14 mouse cellular contexts compared by ENCODE assay signal in the genomic region with DNA sequence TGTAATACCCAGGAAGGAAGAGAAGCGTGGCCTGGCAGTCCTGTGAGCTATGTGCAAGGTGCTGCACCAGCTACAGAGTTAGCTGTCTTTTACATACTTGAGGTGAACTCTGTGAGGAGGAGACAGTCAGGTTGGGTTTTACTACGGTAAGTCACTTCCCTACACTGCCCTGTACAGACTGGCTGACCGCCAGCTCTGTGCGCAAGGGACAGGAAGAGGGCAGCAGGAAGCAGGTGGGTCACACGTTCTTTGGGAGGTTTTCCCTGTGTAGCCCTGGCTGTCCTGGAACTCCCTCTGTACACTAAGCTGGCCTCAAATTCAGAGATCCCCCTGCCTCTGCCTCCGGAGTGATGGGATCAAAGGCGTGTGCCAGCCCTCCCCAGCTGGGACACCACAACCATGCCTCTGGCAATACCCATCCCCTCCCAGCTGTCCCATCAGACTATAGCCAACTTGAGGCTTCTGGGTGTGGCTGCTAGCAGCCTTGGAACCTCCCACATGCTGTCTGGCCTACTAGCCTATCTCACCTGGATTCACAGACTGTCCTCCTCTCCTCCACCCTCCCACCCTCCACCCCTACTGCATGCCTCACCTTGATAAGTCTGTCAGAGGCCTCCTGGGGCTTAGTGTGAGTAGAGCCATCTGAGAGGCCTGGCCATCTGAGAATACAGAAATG. TPM values are rescaled to one million over a fixed set of nuclear protein-coding genes. Genes with fewer than 3 reads are reported as not detected.
A peak's percentile ranks its signal among the peaks of the same experiment; 100 is the strongest.
DNase-seq lines count a peak whose midpoint lies in the region; ATAC-seq and TF ChIP-seq lines count a peak whose summit lies in the region.
"Had no signal": no experiment of that assay in that cellular context is flagged by ENCODE, and none has a peak within 500 bp of the region (broad histone marks: within the 10 kb centered on the region; RNA-seq: fewer than 3 reads in every experiment).

No protein-coding gene starts in this region.

- no peak overlapping the region for H3K9ac ChIP-seq in liver, embryonic 13.5 days
- H3K9ac ChIP-seq in stomach, postnatal 0 days (ENCODE audit: low read length) = no peak overlapping the region
- H3K9ac ChIP-seq: limb, embryonic 12.5 days; midbrain, embryonic 12.5 days had no signal

- H3K4me3 ChIP-seq in erythroblast, embryonic 14.5 days (replicated peaks) = peak overlapping the region; percentile 19
- H3K4me3 ChIP-seq in liver, embryonic 13.5 days (replicated peaks) = no peak overlapping the region
- no peak overlapping the region for H3K4me3 ChIP-seq in stomach, postnatal 0 days (ENCODE audit: low read depth, low read length)
- H3K4me3 ChIP-seq: left cerebral cortex, adult 2 months; limb, embryonic 12.5 days; midbrain, embryonic 12.5 days; myocyte had no signal

- no peak overlapping the region for H3K27ac ChIP-seq in liver, embryonic 13.5 days
- H3K27ac ChIP-seq in stomach, postnatal 0 days (replicated peaks) = no peak overlapping the region
- H3K27ac ChIP-seq: left cerebral cortex, adult 2 months; limb, embryonic 12.5 days; midbrain, embryonic 12.5 days had no signal

- H3K4me2 ChIP-seq in liver, embryonic 13.5 days = peak overlapping the region; percentile 7; the same call in 1 of the 2 replicates
- no peak overlapping the region for H3K4me2 ChIP-seq in stomach, postnatal 0 days (replicated peaks; ENCODE audit: low read depth)
- H3K4me2 ChIP-seq: limb, embryonic 12.5 days; midbrain, embryonic 12.5 days had no signal

- peaks cover 94% of the 10 kb centered on the region for H3K36me3 ChIP-seq in erythroblast, embryonic 14.5 days (ENCODE audit: control insufficient read depth)
- peaks cover 84% of the 10 kb centered on the region for H3K36me3 ChIP-seq in liver, embryonic 13.5 days
- peaks cover 40% of the 10 kb centered on the region for H3K36me3 ChIP-seq in stomach, postnatal 0 days (ENCODE audit: control insufficient read depth, insufficient read depth, low read length)

- no peaks in the 10 kb centered on the region for H3K9me3 ChIP-seq in erythroblast, embryonic 14.5 days (ENCODE audit: control insufficient read depth, low read length)
- no peaks in the 10 kb centered on the region for H3K9me3 ChIP-seq in liver, embryonic 13.5 days (replicated peaks)
- H3K9me3 ChIP-seq in stomach, postnatal 0 days (ENCODE audit: control insufficient read depth, low read length) = no peaks in the 10 kb centered on the region
- H3K9me3 ChIP-seq: limb, embryonic 12.5 days; midbrain, embryonic 12.5 days had no signal

- TF ChIP-seq CTCF in stomach, postnatal 0 days (IDR thresholded peaks at IDR 0.05; ENCODE audit: low read depth) = no peak

- peak; percentile 43 for DNase-seq in kidney, postnatal 10 days
- DNase-seq in kidney, adult 18-20 months = no peak
- DNase-seq in liver, embryonic 13.5 days = peak; percentile 22
- DNase-seq in stomach, postnatal 0 days (ENCODE audit: low spot score) = no peak
- DNase-seq in ovary, adult 18-20 months (ENCODE audit: low spot score) = no peak
- DNase-seq: cerebellum, adult 9-11 months; heart, adult 18-20 months had no signal

- no peak for ATAC-seq in erythroblast, adult 5-6 weeks (replicated peaks; ENCODE audit: low FRiP score, poor library complexity, severe bottlenecking)
- peak; percentile 91 for ATAC-seq in liver, embryonic 13.5 days (ENCODE audit: low read depth)
- peak; percentile 22; the same call in 1 of the 2 replicates for ATAC-seq in stomach, postnatal 0 days (ENCODE audit: low FRiP score, low TSS enrichment)
- no peak for ATAC-seq in inflammation-experienced regulatory T-cells, adult 6 months

- TF ChIP-seq EP300 in stomach, postnatal 0 days (optimal IDR thresholded peaks at IDR 0.05) = no peak

- peaks cover 48% of the 10 kb centered on the region for H3K4me1 ChIP-seq in erythroblast, embryonic 14.5 days (ENCODE audit: control insufficient read depth)
- H3K4me1 ChIP-seq in liver, embryonic 13.5 days (replicated peaks) = peaks cover 42% of the 10 kb centered on the region
- no peaks in the 10 kb centered on the region for H3K4me1 ChIP-seq in stomach, postnatal 0 days (replicated peaks; ENCODE audit: control insufficient read depth, insufficient read depth)
- H3K4me1 ChIP-seq: limb, embryonic 12.5 days; midbrain, embryonic 12.5 days had no signal

- no peaks in the 10 kb centered on the region for H3K27me3 ChIP-seq in erythroblast, embryonic 14.5 days (ENCODE audit: control insufficient read depth)
- no peaks in the 10 kb centered on the region for H3K27me3 ChIP-seq in liver, embryonic 13.5 days
- no peaks in the 10 kb centered on the region for H3K27me3 ChIP-seq in stomach, postnatal 0 days (ENCODE audit: control insufficient read depth, insufficient read depth, low read length)
- H3K27me3 ChIP-seq: limb, embryonic 12.5 days; midbrain, embryonic 12.5 days had no signal

- WGBS in liver, embryonic 13.5 days (ENCODE audit: insufficient replicate concordance) = 74% methylated on average over 7 of the region's 7 CpGs
- 77% methylated on average over 7 of the region's 7 CpGs for WGBS in stomach, postnatal 0 days

RNA-seq across cellular contexts. Expression of a gene that starts 51.7 kb away (rescaled TPM):
- polyA plus RNA-seq in erythroblast, embryonic 14.5 days (2012) = 38.7 and 45.7 TPM in 2 replicates
- 31.1 and 31.3 TPM in 2 replicates for total RNA-seq in erythroblast, adult 5-6 weeks (2015; ENCODE audit: low replicate concordance)
- total RNA-seq in erythroblast, adult 5-6 weeks (2017; ENCODE audit: low replicate concordance) = 41.8 and 59.6 TPM in 2 replicates
- polyA plus RNA-seq in liver, embryonic 13.5 days (2015; fragmentation: Nextera tagmentation; extraction: Ambion mirVana) = 11.1 and 13.5 TPM in 2 replicates
- polyA plus RNA-seq in stomach, postnatal 0 days (2015; fragmentation: Nextera tagmentation; extraction: Ambion mirVana) = 21.0 and 22.3 TPM in 2 replicates
- polyA plus RNA-seq in inflammation-experienced regulatory T-cells, adult 6 months (2017; shearing (Covaris generic)) = 10 to 100 TPM; 32.4 to 52.5 (median 48.5) TPM

Comparison
In these comparisons a context has a peak if more than half of its experiments do, and no peak if none do; other contexts are left out.
1. DNase-seq: peak in kidney, postnatal 10 days (single experiment) and liver, embryonic 13.5 days (single experiment); none in kidney, adult 18-20 months (single experiment), stomach, postnatal 0 days (single experiment) and ovary, adult 18-20 months (single experiment).
2. ATAC-seq: peak in liver, embryonic 13.5 days (single experiment) and stomach, postnatal 0 days (single experiment); none in erythroblast, adult 5-6 weeks (single experiment) and inflammation-experienced regulatory T-cells, adult 6 months (single experiment).